Mouse (Mus musculus) myocyte (in vitro differentiated cells): ENCODE data around the gene Icam1. TPM values are rescaled to one million over a fixed set of nuclear protein-coding genes. Genes with fewer than 3 reads are reported as not detected.
A peak's percentile ranks its signal among the peaks of the same experiment; 100 is the strongest.

Source experiments
- H3K27me3 ChIP-seq: one replicate; pipeline ENCODE4 v1.6.1; 2011; ENCODE audit not compliant: control insufficient read depth, insufficient read depth, insufficient read length
- H3K36me3 ChIP-seq: one replicate; pipeline ENCODE4 v1.6.1; 2011; ENCODE audit not compliant: control insufficient read depth, insufficient read depth
- H3K4me2 ChIP-seq: one replicate; pipeline ENCODE4 v1.6.1; 2011; ENCODE audit warnings: low read depth, control low read depth
- H3K4me3 ChIP-seq: one replicate; pipeline ENCODE4 v1.5.1; 2011; ENCODE audit warnings: mild to moderate bottlenecking, control low read depth, moderate library complexity
- H3K79me2 ChIP-seq: one replicate; pipeline ENCODE4 v1.6.1; 2011; ENCODE audit not compliant: control insufficient read depth, insufficient read depth
- H3ac ChIP-seq: one replicate; pipeline ENCODE4 v1.6.1; 2011; ENCODE audit not compliant: control insufficient read depth, insufficient read length
- CEBPB ChIP-seq: IDR thresholded peaks from 2 replicates; pipeline ENCODE4 v1.6.1; 2011; ENCODE audit warnings: mild to moderate bottlenecking, moderate library complexity; ENCODE audit not compliant: poor library complexity, insufficient read depth, severe bottlenecking
- E2F4 ChIP-seq: IDR thresholded peaks from one replicate; pipeline ENCODE4 v1.6.1; 2011; ENCODE audit warnings: mild to moderate bottlenecking, control low read depth, moderate library complexity; ENCODE audit not compliant: insufficient read depth
- MAX ChIP-seq: IDR thresholded peaks from one replicate; pipeline ENCODE4 v1.6.1; 2011; ENCODE audit warnings: low read depth, mild to moderate bottlenecking, control low read depth
- MYOD1 ChIP-seq, 3 experiments: IDR thresholded peaks; one replicate each; pipeline ENCODE4 v1.6.1; 2011; ENCODE audit warnings: control low read depth in 2 of 3, low read depth in 2 of 3, mild to moderate bottlenecking in 2 of 3, moderate library complexity in 1 of 3; ENCODE audit not compliant: insufficient read length in 2 of 3, control insufficient read depth in 1 of 3
- MYOG ChIP-seq, 3 experiments: IDR thresholded peaks; one replicate each; pipeline ENCODE4 v1.6.1; 2011; ENCODE audit warnings: control low read depth in 2 of 3, low read depth in 2 of 3, mild to moderate bottlenecking in 2 of 3; ENCODE audit not compliant: insufficient read length in 2 of 3, control insufficient read depth in 1 of 3, insufficient read depth in 1 of 3
- POLR2A ChIP-seq: IDR thresholded peaks from one replicate; pipeline ENCODE4 v1.6.1; 2011; ENCODE audit warnings: low read depth, mild to moderate bottlenecking, control low read depth, moderate library complexity; ENCODE audit not compliant: insufficient read length
- POLR2AphosphoS2 ChIP-seq: IDR thresholded peaks from one replicate; pipeline ENCODE4 v1.6.1; 2011; ENCODE audit warnings: low read depth, control low read depth; ENCODE audit not compliant: insufficient read length
- REST ChIP-seq: IDR thresholded peaks from one replicate; pipeline ENCODE4 v1.6.1; 2011; ENCODE audit warnings: mild to moderate bottlenecking, control low read depth, moderate library complexity; ENCODE audit not compliant: insufficient read depth, insufficient read length
- SRF ChIP-seq: IDR thresholded peaks from one replicate; pipeline ENCODE4 v1.6.1; 2011; ENCODE audit warnings: low read depth; ENCODE audit not compliant: control insufficient read depth, insufficient read length
- TCF12 ChIP-seq: IDR thresholded peaks from one replicate; pipeline ENCODE4 v1.6.1; 2011; ENCODE audit warnings: mild to moderate bottlenecking, control low read depth; ENCODE audit not compliant: poor library complexity, insufficient read depth, severe bottlenecking
- TCF3 ChIP-seq: IDR thresholded peaks from one replicate; pipeline ENCODE4 v1.6.1; 2011; ENCODE audit warnings: low read depth, control low read depth; ENCODE audit not compliant: insufficient read length
- USF1 ChIP-seq: IDR thresholded peaks from one replicate; pipeline ENCODE4 v1.6.1; 2011; ENCODE audit warnings: low read depth, mild to moderate bottlenecking, control low read depth, moderate library complexity
- polyA plus RNA-seq: library from polyadenylated mRNA; unstranded; fragments of >200 nt; fragmentation: generic; extraction: Trizol; gene quantifications from one replicate; pipeline ENCODE4 v1.2.1, GENCODE M21; 2012; ENCODE audit warnings: missing spikeins

Icam1 gene
- polyA plus RNA-seq, 1 experiment, result 0.06 TPM

DNA sequence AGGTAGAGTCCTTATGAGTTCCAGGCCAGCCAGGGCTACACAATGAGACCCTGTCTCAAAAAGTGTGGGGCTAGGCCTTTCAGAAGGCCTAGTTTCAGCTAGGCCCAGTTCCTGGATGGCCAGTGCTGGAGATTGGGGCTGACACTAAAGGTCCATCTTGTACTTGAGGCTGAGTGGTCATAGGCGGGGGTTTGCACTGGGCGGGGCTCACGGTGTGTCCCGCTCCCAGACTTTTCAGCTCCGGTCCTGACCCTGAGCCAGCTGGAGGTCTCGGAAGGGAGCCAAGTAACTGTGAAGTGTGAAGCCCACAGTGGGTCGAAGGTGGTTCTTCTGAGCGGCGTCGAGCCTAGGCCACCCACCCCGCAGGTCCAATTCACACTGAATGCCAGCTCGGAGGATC, 11.1 kb downstream of the Icam1 start:
- H3K4me3 ChIP-seq, result no peak overlapping the region
- no peak overlapping the region for H3K4me2 ChIP-seq
- no peaks in the 10 kb centered on the region for H3K36me3 ChIP-seq
- no peaks in the 10 kb centered on the region for H3K27me3 ChIP-seq
- no peak overlapping the region for H3ac ChIP-seq
- TF ChIP-seq CEBPB, result no peak
- no peak for TF ChIP-seq E2F4
- TF ChIP-seq SRF, result no peak
- TF ChIP-seq MAX, result no peak
- no peak for TF ChIP-seq TCF3
- TF ChIP-seq MYOG (IDR thresholded peaks at IDR 0.05; ENCODE audit: control insufficient read depth in 1 of 3, insufficient read depth in 1 of 3, insufficient read length in 2 of 3, low read depth in 2 of 3), result no peak
- no peak for TF ChIP-seq REST
- no peak for TF ChIP-seq TCF12
- no peak for TF ChIP-seq POLR2A
- TF ChIP-seq POLR2AphosphoS2, result no peak
- TF ChIP-seq USF1, result no peak
- no peak for TF ChIP-seq MYOD1 (IDR thresholded peaks at IDR 0.05; ENCODE audit: control insufficient read depth in 1 of 3, insufficient read length in 2 of 3, low read depth in 2 of 3)
- no peaks in the 10 kb centered on the region for H3K79me2 ChIP-seq

DNA sequence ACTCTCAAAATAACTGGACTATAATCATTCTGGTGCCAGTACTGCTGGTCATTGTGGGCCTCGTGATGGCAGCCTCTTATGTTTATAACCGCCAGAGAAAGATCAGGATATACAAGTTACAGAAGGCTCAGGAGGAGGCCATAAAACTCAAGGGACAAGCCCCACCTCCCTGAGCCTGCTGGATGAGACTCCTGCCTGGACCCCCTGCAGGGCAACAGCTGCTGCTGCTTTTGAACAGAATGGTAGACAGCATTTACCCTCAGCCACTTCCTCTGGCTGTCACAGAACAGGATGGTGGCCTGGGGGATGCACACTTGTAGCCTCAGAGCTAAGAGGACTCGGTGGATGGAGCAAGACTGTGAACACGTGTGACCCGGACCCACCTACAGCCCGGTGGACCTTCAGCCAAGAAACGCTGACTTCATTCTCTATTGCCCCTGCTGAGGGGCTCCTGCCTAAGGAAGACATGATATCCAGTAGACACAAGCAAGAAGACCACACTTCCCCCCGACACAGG, 12.0 kb downstream of the Icam1 start:
- H3K36me3 ChIP-seq, result no peaks in the 10 kb centered on the region
- H3ac ChIP-seq, result no peak overlapping the region
- no peak overlapping the region for H3K4me2 ChIP-seq
- no peak for TF ChIP-seq POLR2AphosphoS2
- TF ChIP-seq MYOD1 (IDR thresholded peaks at IDR 0.05; ENCODE audit: control insufficient read depth in 1 of 3, insufficient read length in 2 of 3, low read depth in 2 of 3), result peak in 2 of 3 experiments; percentile 78 to 83
- TF ChIP-seq SRF, result no peak
- TF ChIP-seq MAX, result no peak
- TF ChIP-seq MYOG (IDR thresholded peaks at IDR 0.05; ENCODE audit: control insufficient read depth in 1 of 3, insufficient read depth in 1 of 3, insufficient read length in 2 of 3, low read depth in 2 of 3), result peak in 2 of 3 experiments; percentile 44 to 74
- TF ChIP-seq USF1, result no peak
- TF ChIP-seq TCF12, result no peak
- no peak for TF ChIP-seq E2F4
- TF ChIP-seq REST, result no peak
- TF ChIP-seq CEBPB, result no peak
- no peak for TF ChIP-seq POLR2A
- no peak overlapping the region for H3K4me3 ChIP-seq
- no peaks in the 10 kb centered on the region for H3K79me2 ChIP-seq
- no peaks in the 10 kb centered on the region for H3K27me3 ChIP-seq

DNA sequence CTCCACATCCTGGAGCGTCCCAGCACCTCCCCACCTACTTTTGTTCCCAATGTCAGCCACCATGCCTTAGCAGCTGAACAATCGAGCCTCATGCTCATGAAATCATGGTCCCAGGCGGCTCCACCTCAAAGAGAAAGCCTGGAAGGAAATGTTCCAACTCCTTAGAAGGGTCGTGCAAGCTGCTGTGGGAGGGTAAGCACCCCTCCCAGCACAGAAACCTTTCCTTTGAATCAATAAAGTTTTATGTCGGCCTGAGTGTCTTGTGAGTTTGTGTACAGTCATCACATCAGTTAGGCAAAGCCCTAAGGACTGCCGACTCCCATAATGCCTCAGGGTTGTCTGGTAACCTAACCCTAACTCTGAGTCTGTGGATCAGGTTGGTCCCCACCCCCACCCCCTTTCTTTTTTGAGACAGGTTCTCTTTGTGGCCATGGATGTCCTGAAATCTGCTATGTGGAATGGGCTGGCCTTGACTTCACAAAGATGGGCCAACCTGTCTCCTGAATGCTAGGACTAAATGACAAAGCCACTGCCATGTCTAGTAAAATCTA, 12.8 kb downstream of the Icam1 start:
- H3K4me3 ChIP-seq, result peak overlapping the region; percentile 45
- H3K4me2 ChIP-seq, result no peak overlapping the region
- H3K27me3 ChIP-seq, result peaks cover 4% of the 10 kb centered on the region
- no peak overlapping the region for H3ac ChIP-seq
- H3K79me2 ChIP-seq, result no peaks in the 10 kb centered on the region
- no peaks in the 10 kb centered on the region for H3K36me3 ChIP-seq
- TF ChIP-seq MAX (no peak), USF1 (no peak), POLR2AphosphoS2 (no peak), REST (no peak)

DNA sequence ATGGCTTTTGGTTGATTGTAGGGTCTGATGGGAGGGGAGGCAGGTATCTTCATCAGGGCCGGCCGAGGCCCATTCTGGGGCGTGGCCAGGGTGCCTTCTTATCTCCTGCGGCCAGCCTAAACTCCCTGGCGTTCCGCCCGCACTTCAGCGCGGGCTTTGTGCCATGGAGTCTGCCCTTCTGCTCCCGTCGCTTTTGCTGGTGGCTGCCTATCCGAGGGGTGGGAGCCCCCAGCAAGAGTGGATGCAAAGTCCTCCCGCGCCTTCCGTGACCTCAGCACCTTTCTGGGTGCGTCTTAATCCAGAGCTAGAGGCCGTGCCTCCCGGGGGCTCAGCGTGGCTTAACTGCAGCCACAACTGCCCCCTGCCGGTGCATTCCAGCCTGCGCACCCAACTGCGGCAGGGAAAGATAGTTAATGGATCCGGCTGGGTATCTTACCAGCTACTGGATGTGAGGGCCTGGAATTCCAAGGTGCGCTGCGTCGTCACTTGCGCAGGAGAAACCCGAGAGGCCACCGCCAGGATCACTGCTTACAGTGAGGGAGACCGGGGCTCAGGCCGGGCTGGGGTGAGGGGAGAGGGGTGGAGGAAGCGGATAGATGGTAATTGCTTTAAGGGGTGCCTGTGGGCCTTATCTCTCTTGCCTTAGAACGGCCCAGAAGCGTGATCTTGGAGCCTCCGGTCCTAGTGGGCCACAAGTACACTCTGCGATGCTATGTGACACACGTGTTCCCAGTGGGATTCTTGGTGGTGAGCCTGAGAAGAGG, 13.7 kb downstream of the Icam1 start, which contains the start of gene Icam4:
Gene Icam4, plus strand, starts transcription at position 83 of the 764 bp plus-strand sequence.
- TF ChIP-seq MYOD1 (IDR thresholded peaks at IDR 0.05; ENCODE audit: control insufficient read depth in 1 of 3, insufficient read length in 2 of 3, low read depth in 2 of 3) (peak in 1 of 3 experiments; percentile 12), MYOG (IDR thresholded peaks at IDR 0.05; ENCODE audit: control insufficient read depth in 1 of 3, insufficient read depth in 1 of 3, insufficient read length in 2 of 3, low read depth in 2 of 3) (no peak)
- no peaks in the 10 kb centered on the region for H3K79me2 ChIP-seq
- H3K4me3 ChIP-seq, result peak within 1 kb of the TSS; percentile 45
- H3K4me2 ChIP-seq, result peak within 1 kb of the TSS; percentile 100
- peaks cover 4% of the 10 kb centered on the region for H3K27me3 ChIP-seq
- H3ac ChIP-seq, result no peak within 1 kb of the TSS
- no peaks in the 10 kb centered on the region for H3K36me3 ChIP-seq

DNA sequence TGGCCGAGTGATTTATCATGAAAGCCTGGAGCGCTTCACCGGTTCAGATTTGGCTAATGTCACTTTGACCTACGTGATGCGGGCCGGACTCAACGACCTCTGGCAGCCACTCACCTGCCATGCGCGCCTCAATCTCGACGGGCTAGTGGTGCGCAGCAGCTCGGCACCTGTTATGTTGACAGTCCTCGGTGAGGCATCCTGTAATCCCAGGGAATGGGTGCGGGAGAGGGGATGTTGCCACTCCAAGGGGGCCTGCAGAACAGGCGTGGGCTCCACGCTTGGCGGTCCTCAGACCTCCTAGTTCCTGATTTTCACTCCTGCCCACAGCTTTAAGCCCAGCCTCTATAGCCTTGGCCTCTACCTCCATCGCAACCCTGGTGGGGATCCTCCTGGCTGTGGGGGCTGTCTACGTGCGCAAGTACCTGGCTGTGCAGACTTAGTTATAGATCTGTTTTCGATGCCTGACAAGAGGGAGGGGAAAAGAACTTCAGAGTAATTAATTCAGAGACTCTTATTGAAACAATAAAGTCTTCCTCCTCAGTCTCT, 14.3 kb downstream of the Icam1 start:
- no peak overlapping the region for H3ac ChIP-seq
- no peak for TF ChIP-seq USF1
- TF ChIP-seq REST, result no peak
- no peak for TF ChIP-seq POLR2AphosphoS2
- no peak for TF ChIP-seq CEBPB
- no peak for TF ChIP-seq E2F4
- H3K4me2 ChIP-seq, result peak overlapping the region; percentile 100
- H3K36me3 ChIP-seq, result no peaks in the 10 kb centered on the region
- H3K4me3 ChIP-seq, result peak overlapping the region; percentile 45
- peaks cover 4% of the 10 kb centered on the region for H3K27me3 ChIP-seq
- no peaks in the 10 kb centered on the region for H3K79me2 ChIP-seq
